Mouse (Mus musculus) lung, embryonic 15.5 days (tissue): Measurements from ENCODE around the gene Wiz. TPM values are rescaled to one million over a fixed set of nuclear protein-coding genes. Genes with fewer than 3 reads are reported as not detected.

Source experiments
- ATAC-seq: fragments of 200-750 bp; cut with Nextera tagmentation; 2 replicates; pipeline ENCODE4 v1.8.0; 2017; ENCODE audit warnings: moderate number of reproducible peaks, borderline replicate concordance; ENCODE audit not compliant: low FRiP score, low TSS enrichment; ENCODE audit errors: extremely low read depth
- H3K27ac ChIP-seq: fragments of 300-500 bp; sonication (generic); 2 replicates; pipeline ENCODE4 v1.5.1; 2015; ENCODE audit warnings: moderate library complexity, mild to moderate bottlenecking, inconsistent platforms
- H3K27me3 ChIP-seq: fragments of 300-500 bp; sonication (generic); 2 replicates; pipeline ENCODE4 v1.6.1; 2015; ENCODE audit warnings: inconsistent platforms
- H3K36me3 ChIP-seq: fragments of 300-500 bp; sonication (generic); 2 replicates; pipeline ENCODE4 v1.6.1; 2015; ENCODE audit warnings: inconsistent platforms
- H3K4me1 ChIP-seq: fragments of 300-500 bp; sonication (generic); 2 replicates; pipeline ENCODE4 v1.6.1; 2015; ENCODE audit warnings: inconsistent platforms
- H3K4me2 ChIP-seq: fragments of 300-500 bp; sonication (generic); 2 replicates; pipeline ENCODE4 v1.6.1; 2015; ENCODE audit warnings: inconsistent platforms, mild to moderate bottlenecking, moderate library complexity
- H3K4me3 ChIP-seq: fragments of 300-500 bp; sonication (generic); 2 replicates; pipeline ENCODE4 v1.5.1; 2015; ENCODE audit warnings: mild to moderate bottlenecking, inconsistent platforms
- H3K9ac ChIP-seq: fragments of 300-500 bp; sonication (generic); 2 replicates; pipeline ENCODE4 v1.6.1; 2015; ENCODE audit warnings: inconsistent platforms
- H3K9me3 ChIP-seq: fragments of 300-500 bp; sonication (generic); 2 replicates; pipeline ENCODE4 v1.6.1; 2016; ENCODE audit warnings: inconsistent platforms
- WGBS: fragments of 180-500 bp; shearing (Covaris S2); methylation state at CpG from one replicate; pipeline ENCODE4 v1.1.7; 2015; 5-methylcytosine and 5-hydroxymethylcytosine counted together
- polyA plus RNA-seq: library from polyadenylated mRNA; unstranded; fragments of >200 nt; fragmentation: Nextera tagmentation; extraction: Ambion mirVana; gene quantifications from 2 replicates; pipeline ENCODE4 v1.2.1, GENCODE M21; 2015

Gene Wiz
- polyA plus RNA-seq = 24.9 and 26.9 TPM in 2 replicates

GRCm38 (mm10) chr17:32389101-32389659 lies at the start of gene Wiz:
TSS of gene Wiz (minus strand) at chr17:32389439.
- no peaks in the 10 kb centered on the region for H3K9me3 ChIP-seq
- peaks cover 36% of the 10 kb centered on the region for H3K27me3 ChIP-seq
- H3K9ac ChIP-seq = peak within 1 kb of the TSS; percentile 78
- H3K4me3 ChIP-seq = peak within 1 kb of the TSS; percentile 83
- ATAC-seq = peak; percentile 92
- under 1% methylated on average over 24 of the region's 44 CpGs for WGBS
- peaks cover 16% of the 10 kb centered on the region; the same call in 1 of the 2 replicates for H3K4me1 ChIP-seq
- peak within 1 kb of the TSS; percentile 98 for H3K4me2 ChIP-seq
- peak within 1 kb of the TSS; percentile 82 for H3K27ac ChIP-seq
- H3K36me3 ChIP-seq = peaks cover 10% of the 10 kb centered on the region

- WGBS = 92% methylated on average over 4 of the region's 4 CpGs
- no peak overlapping the region for H3K4me2 ChIP-seq
- no peaks in the 10 kb centered on the region for H3K4me1 ChIP-seq
- H3K27ac ChIP-seq = no peak overlapping the region
- no peak overlapping the region for H3K9ac ChIP-seq
- H3K4me3 ChIP-seq = no peak overlapping the region
- no peaks in the 10 kb centered on the region for H3K9me3 ChIP-seq
- no peaks in the 10 kb centered on the region for H3K36me3 ChIP-seq
- ATAC-seq = no peak
- H3K27me3 ChIP-seq = no peaks in the 10 kb centered on the region
Observed at GRCm38 (mm10) chr17:32437106-32437505, 47.9 kb upstream of the Wiz start.

GRCm38 (mm10) chr17:32435151-32435550 lies 45.9 kb upstream of the Wiz start:
- no peak overlapping the region for H3K9ac ChIP-seq
- ATAC-seq = no peak
- H3K9me3 ChIP-seq = no peaks in the 10 kb centered on the region
- H3K4me1 ChIP-seq = no peaks in the 10 kb centered on the region
- no peak overlapping the region for H3K4me2 ChIP-seq
- no peaks in the 10 kb centered on the region for H3K27me3 ChIP-seq
- no peak overlapping the region for H3K4me3 ChIP-seq
- no peak overlapping the region for H3K27ac ChIP-seq
- 67% methylated on average over 5 of the region's 5 CpGs for WGBS
- no peaks in the 10 kb centered on the region for H3K36me3 ChIP-seq

GRCm38 (mm10) chr17:32434324-32434723 lies 45.1 kb upstream of the Wiz start:
- Histone ChIP-seq H3K4me1 (no peaks in the 10 kb centered on the region), H3K27me3 (no peaks in the 10 kb centered on the region), H3K27ac (no peak overlapping the region), H3K4me3 (no peak overlapping the region), H3K9me3 (no peaks in the 10 kb centered on the region), H3K9ac (no peak overlapping the region), H3K4me2 (no peak overlapping the region), H3K36me3 (no peaks in the 10 kb centered on the region)
- no peak for ATAC-seq
- WGBS = 56% methylated on average over 4 of the region's 4 CpGs

GRCm38 (mm10) chr17:32431972-32432371 lies 42.7 kb upstream of the Wiz start:
- ATAC-seq = no peak
- H3K36me3 ChIP-seq = no peaks in the 10 kb centered on the region
- H3K27me3 ChIP-seq = no peaks in the 10 kb centered on the region
- no peak overlapping the region for H3K27ac ChIP-seq
- H3K4me1 ChIP-seq = no peaks in the 10 kb centered on the region
- H3K4me2 ChIP-seq = no peak overlapping the region
- H3K4me3 ChIP-seq = no peak overlapping the region
- no peaks in the 10 kb centered on the region for H3K9me3 ChIP-seq
- 57% methylated on average over 3 of the region's 3 CpGs for WGBS
- no peak overlapping the region for H3K9ac ChIP-seq

GRCm38 (mm10) chr17:32426610-32427009 lies 37.4 kb upstream of the Wiz start:
- Histone ChIP-seq H3K27ac (no peak overlapping the region), H3K9ac (no peak overlapping the region), H3K9me3 (no peaks in the 10 kb centered on the region), H3K36me3 (no peaks in the 10 kb centered on the region), H3K4me3 (no peak overlapping the region), H3K4me1 (no peaks in the 10 kb centered on the region), H3K27me3 (no peaks in the 10 kb centered on the region), H3K4me2 (no peak overlapping the region)
- no peak for ATAC-seq

- no peaks in the 10 kb centered on the region for H3K4me1 ChIP-seq
- no peak within 1 kb of the TSS for H3K27ac ChIP-seq
- no peak within 1 kb of the TSS for H3K4me2 ChIP-seq
- WGBS = 59% methylated on average over 2 of the region's 2 CpGs
- no peak within 1 kb of the TSS for H3K4me3 ChIP-seq
- H3K27me3 ChIP-seq = no peaks in the 10 kb centered on the region
- H3K36me3 ChIP-seq = no peaks in the 10 kb centered on the region
- no peak within 1 kb of the TSS for H3K9ac ChIP-seq
- no peaks in the 10 kb centered on the region for H3K9me3 ChIP-seq
- no peak for ATAC-seq
Observed at GRCm38 (mm10) chr17:32424034-32424433, 34.8 kb upstream of the Wiz start, which contains the start of gene Pglyrp2. TSS of gene Pglyrp2 (minus strand) at chr17:32424167.

- Histone ChIP-seq H3K27ac (no peak overlapping the region), H3K4me1 (no peaks in the 10 kb centered on the region), H3K4me2 (no peak overlapping the region), H3K4me3 (no peak overlapping the region), H3K27me3 (peaks cover 9% of the 10 kb centered on the region), H3K9ac (no peak overlapping the region), H3K36me3 (no peaks in the 10 kb centered on the region), H3K9me3 (no peaks in the 10 kb centered on the region)
- WGBS = 67% methylated on average over 8 of the region's 8 CpGs
- ATAC-seq = no peak
Observed at GRCm38 (mm10) chr17:32420781-32421180, 31.5 kb upstream of the Wiz start.

GRCm38 (mm10) chr17:32419989-32420388 lies 30.8 kb upstream of the Wiz start:
- Histone ChIP-seq H3K36me3 (no peaks in the 10 kb centered on the region), H3K27me3 (peaks cover 17% of the 10 kb centered on the region), H3K27ac (no peak overlapping the region), H3K4me2 (no peak overlapping the region), H3K9me3 (no peaks in the 10 kb centered on the region), H3K9ac (no peak overlapping the region), H3K4me1 (no peaks in the 10 kb centered on the region), H3K4me3 (no peak overlapping the region)
- ATAC-seq = no peak
- 22% methylated on average over 2 of the region's 2 CpGs for WGBS

- Histone ChIP-seq H3K27ac (no peak overlapping the region), H3K9me3 (no peaks in the 10 kb centered on the region), H3K4me2 (no peak overlapping the region), H3K27me3 (peaks cover 22% of the 10 kb centered on the region), H3K4me1 (no peaks in the 10 kb centered on the region), H3K36me3 (no peaks in the 10 kb centered on the region), H3K4me3 (no peak overlapping the region), H3K9ac (no peak overlapping the region)
- no peak for ATAC-seq
- WGBS = 93% methylated on average over 14 of the region's 14 CpGs
Observed at GRCm38 (mm10) chr17:32416771-32417170, 27.5 kb upstream of the Wiz start.

- H3K27ac ChIP-seq = no peak overlapping the region
- WGBS = 31% methylated on average over 24 of the region's 24 CpGs
- no peak for ATAC-seq
- H3K9ac ChIP-seq = no peak overlapping the region
- H3K36me3 ChIP-seq = no peaks in the 10 kb centered on the region
- H3K4me3 ChIP-seq = no peak overlapping the region
- H3K4me2 ChIP-seq = no peak overlapping the region
- H3K4me1 ChIP-seq = no peaks in the 10 kb centered on the region
- no peaks in the 10 kb centered on the region for H3K9me3 ChIP-seq
- H3K27me3 ChIP-seq = peaks cover 22% of the 10 kb centered on the region
Observed at GRCm38 (mm10) chr17:32415417-32416020, 26.3 kb upstream of the Wiz start.

- Histone ChIP-seq H3K9ac (no peak overlapping the region), H3K27me3 (peaks cover 22% of the 10 kb centered on the region), H3K9me3 (no peaks in the 10 kb centered on the region), H3K4me3 (no peak overlapping the region), H3K36me3 (no peaks in the 10 kb centered on the region), H3K27ac (no peak overlapping the region), H3K4me2 (no peak overlapping the region), H3K4me1 (no peaks in the 10 kb centered on the region)
- no peak for ATAC-seq
- WGBS = 85% methylated on average over 6 of the region's 6 CpGs
Observed at GRCm38 (mm10) chr17:32411898-32412297, 22.7 kb upstream of the Wiz start.
